Mouse (Mus musculus) mature B cell (primary cell): ENCODE results near the gene Prc1.
"Not testable (repeated sequence)": the region's sequence is repeated elsewhere in the genome, so short reads cannot be mapped to it uniquely, and the experiment has no call there.

ENCODE experiments used
- in situ Hi-C: fragments of 300-500 bp; cut with MboI; formaldehyde crosslinking; loops from 2 replicates; pipeline ENCODE4 v1.14.3; 2019

The Prc1 gene

GRCm38 (mm10) chr7:80285725-80286124 lies 8.5 kb upstream of the Prc1 start:
- in situ Hi-C loops = no loop called here

DNA sequence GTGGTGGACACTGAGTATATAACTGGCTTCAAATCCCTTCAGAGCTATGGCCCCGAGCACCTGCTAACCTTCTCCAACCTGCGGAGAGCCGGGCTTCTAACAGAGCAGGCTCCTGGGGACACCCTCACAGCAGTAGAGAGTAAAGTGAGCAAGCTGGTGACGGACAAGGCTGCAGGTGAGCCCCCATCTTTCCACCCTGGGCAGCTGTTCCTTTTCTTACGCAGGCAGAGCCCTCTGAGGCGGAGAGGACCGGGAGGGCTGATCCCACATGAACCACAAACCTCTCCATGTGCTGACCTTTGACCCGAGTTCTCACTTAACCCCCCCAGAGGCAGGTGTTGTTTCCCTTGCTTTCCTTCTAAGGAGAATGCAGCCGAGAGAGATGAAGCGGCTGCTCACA lies 6.5 kb upstream of the Prc1 start:
- in situ Hi-C loops = no loop called here

DNA sequence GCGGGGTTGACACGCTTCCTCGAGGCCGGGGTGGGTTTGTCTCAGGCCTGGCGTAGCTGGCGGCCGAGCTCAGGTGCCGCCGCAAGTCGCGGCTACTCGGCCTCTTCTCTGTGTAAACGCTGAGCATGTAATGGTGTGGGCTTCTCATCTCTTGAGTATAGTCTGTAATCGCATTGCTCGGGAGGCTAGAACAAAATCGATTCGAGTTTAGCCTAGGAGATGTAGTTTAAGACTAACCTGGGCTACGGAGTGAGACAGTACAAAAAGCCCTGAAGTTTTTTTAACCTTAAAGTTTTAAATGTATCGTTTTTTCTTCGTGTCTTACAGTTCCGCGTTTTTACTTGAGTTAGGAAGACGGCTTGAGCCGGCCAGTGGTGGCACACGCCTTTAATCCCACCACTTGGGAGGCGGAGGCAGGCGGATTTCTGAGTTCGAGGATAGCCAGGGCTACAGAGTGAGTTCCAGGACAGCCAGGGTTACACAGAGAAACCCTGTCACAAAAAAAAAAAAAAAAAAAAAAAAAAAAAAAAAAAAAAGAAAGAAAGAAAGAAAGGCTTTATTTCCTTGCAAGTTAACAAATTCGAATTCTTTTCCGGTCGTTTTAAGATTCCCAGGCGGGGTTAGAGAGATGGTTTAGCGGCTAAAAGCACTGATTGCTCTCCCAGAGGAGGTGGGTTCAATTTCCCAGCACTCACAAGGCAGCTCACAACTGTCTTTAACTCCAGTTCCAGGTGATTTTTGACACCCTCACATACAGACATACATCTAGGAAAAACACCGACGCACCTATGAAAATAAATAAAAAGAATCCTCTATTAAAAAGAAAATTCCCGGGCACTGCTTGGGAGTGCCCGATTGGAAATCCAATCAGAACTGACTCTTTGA lies 756 bp downstream of the Prc1 start:
- in situ Hi-C loops = no loop called here

- in situ Hi-C loops = no loop called here
These were observed 2.2 kb downstream of the Prc1 start for GRCm38 (mm10) chr7:80296462-80296861.

DNA sequence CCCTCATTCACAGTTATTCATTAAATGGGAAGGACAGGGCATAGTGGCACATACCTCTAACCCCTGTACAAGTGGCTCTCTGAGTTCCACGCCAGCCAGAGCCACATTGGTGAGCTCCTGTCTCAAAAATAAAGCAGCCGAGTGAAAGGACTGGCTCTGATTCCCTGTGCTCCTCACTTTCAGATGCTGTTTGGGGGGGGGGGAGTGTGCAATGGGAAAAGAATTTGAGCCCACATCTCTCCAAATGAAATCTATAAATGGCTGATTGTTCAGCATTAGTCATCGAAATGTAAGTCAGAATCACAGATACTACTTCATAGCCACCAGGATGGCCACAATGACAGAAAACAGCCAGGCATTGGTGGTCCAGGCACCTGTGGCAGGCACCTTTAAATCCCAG lies 2.8 kb downstream of the Prc1 start:
- in situ Hi-C loops = no loop called here

DNA sequence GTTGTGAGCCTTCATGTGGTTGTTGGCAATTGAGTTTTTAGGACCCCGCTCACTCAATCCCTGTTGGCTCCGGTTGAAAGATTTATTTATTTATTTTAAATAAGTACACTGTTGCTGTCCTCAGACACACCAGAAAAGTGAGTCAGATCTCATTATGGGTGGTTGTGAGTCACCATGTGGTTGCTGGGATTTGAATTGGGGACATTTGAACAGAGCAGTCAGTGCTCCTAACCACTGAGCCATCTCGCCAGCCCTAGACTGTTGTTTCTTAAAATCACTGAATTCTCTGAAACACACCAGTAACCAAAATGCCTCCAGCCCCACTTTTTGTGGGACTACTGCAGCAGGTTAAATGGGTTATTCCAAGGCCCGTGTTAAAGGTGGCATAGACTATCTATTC lies 4.5 kb downstream of the Prc1 start:
- in situ Hi-C loops = no loop called here

GRCm38 (mm10) chr7:80299568-80299967 lies 5.3 kb downstream of the Prc1 start:
- in situ Hi-C loops = no loop called here

GRCm38 (mm10) chr7:80301522-80301921 lies 7.3 kb downstream of the Prc1 start:
- in situ Hi-C loops = no loop called here

GRCm38 (mm10) chr7:80307766-80308165 lies 13.5 kb downstream of the Prc1 start:
- in situ Hi-C loops = no loop called here

- in situ Hi-C loops = no loop called here
These were observed 16.5 kb downstream of the Prc1 start for GRCm38 (mm10) chr7:80310771-80311170.

GRCm38 (mm10) chr7:80315733-80316132 lies 21.5 kb downstream of the Prc1 start:
- in situ Hi-C loops = no loop called here

DNA sequence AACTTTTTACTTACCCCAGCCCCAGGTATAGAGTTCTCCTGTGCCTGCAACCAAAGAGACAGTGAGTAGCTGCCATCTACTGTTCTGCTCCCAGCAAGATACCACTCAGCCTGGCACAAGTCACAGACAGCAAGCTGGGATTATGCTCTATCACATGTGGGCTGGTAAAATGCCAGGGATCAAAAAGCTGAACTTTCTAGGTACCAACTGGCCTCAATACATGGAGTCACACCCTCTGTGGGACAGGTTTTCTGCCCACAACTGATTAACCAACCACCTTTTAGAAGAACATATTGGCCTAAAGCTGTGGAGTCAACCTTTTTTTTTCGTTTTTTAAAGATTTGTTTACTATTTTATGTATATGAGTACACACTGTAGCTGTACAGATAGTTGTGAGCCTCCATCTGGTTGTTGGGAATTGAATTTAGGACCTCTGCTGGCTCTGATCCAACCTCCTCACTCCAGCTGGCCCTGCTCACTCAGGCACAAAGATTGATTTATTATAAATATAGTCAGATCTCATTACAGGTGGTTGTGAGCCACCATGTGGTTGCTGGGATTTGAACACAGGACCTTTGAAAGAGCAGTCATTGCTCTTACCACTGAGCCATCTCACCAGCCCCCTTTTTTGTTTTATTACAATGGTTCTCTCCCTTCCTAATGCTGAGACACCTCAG lies 23.3 kb downstream of the Prc1 start:
- in situ Hi-C loops = no loop called here

DNA sequence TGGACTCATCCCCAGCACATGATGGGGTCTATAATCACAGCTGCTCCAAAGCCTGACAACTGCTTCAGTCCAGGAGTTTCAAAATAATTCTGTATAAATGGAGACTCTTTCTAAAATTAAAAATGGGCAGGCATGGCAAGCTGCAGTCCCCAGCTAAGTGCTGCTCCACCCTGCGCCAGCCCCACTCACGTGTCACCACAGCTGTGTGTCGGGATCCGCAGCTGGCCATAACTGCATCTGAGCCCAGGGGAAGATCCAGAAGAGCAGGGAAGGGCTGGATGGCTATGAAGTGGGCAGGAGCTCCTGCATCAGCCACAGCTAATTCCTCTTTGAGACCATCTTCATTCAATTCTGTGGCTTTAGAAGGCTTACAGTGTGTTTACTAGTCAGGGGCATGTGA lies 24.4 kb downstream of the Prc1 start:
- in situ Hi-C loops = no loop called here

- in situ Hi-C loops = no loop called here
These were observed 25.7 kb downstream of the Prc1 start for GRCm38 (mm10) chr7:80319846-80320496.

- in situ Hi-C loops = no loop called here
These were observed 29.1 kb downstream of the Prc1 start for GRCm38 (mm10) chr7:80323336-80323735.

DNA sequence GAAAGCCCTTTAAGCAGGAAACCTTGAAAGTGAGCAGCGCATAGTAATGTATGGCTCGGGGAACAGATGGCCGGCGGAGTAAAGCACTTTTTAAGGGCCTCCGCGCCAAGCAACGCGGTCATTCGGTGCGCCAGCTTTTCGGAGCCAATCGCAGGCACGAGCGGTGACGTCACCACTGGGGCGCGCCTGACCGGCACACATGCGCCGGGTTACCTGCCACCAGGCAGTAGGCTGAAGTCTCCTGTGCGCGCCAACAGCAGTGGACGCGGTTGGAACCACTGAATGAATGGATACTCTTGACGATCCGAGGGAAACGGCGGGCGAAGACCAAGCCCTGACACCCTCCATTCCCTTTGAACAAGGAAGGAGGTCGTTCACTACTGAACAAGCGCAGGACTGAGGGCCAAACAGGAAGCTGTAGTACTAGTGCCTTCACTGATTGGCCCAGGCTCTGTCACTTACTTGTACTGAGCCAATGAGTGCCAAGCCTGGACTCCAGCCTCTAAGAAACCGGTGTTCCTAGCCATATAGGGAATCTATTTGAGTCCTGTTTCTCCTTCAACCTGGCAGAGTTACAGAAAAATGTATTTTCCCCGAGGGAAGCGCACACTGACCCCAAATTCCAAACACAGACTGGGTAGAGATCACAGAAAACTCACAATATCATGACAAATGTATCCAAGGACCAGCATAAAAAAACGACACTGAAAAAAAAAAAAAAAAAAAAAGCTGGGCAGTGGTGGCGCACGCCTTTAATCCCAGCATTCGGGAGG lies 30.0 kb downstream of the Prc1 start, which contains the start of gene Rccd1:
Gene Rccd1, minus strand, starts transcription at position 412 of the 773 bp plus-strand sequence.
- in situ Hi-C loops = no loop called here

- in situ Hi-C loops = not testable (repeated sequence)
These were observed 30.5 kb downstream of the Prc1 start for GRCm38 (mm10) chr7:80324816-80325119.

DNA sequence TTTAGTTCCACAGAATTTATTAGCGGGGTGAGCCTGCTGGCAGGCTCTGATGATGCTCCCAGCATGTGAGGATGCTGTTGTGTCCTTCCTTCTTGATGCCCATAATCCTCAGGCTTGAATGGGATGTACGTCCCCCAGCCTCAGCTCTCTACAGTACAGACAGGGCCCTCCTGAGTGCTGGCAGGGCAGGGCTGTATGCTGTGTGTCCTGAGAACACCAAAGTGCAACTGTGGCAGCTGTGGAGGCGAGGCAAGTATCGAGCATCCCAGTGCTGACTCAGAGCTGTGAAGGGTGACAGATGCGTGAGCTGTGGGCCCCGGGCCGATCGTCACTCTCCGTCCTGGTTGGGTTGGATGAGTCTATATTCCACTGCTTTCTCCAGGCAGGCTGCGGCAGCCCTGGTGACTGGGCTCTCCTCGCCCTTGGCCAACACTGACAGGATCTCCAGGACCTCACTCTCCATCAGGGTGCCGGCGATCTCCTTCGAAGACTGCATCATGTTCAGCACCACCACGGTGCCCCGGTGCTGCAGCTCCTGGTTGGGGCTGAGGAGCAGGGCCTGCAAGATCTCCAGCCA lies 31.1 kb downstream of the Prc1 start:
- in situ Hi-C loops = no loop called here

DNA sequence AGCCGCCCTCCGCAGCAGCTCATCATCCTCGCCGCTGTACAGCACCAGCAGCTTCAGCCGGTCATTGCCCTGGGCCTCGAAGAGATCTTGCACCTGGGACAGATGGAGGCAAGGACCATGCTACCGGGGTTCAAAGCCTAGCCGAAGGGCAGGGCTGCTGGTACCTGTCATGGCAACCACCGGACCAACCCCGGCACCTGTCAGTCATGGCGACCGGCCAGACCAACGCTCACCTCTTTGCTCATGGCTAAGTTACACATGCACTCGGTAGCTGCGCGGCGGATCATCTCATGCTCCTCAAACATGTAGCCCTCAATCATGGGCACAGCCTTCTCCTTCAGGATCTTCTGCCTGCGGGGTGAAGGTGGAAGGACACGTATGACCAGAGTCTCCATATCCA lies 31.8 kb downstream of the Prc1 start:
- in situ Hi-C loops = no loop called here

- in situ Hi-C loops = no loop called here
These were observed 36.0 kb downstream of the Prc1 start for GRCm38 (mm10) chr7:80330278-80330677.

GRCm38 (mm10) chr7:80331433-80331832 lies 37.2 kb downstream of the Prc1 start:
- in situ Hi-C loops = no loop called here

DNA sequence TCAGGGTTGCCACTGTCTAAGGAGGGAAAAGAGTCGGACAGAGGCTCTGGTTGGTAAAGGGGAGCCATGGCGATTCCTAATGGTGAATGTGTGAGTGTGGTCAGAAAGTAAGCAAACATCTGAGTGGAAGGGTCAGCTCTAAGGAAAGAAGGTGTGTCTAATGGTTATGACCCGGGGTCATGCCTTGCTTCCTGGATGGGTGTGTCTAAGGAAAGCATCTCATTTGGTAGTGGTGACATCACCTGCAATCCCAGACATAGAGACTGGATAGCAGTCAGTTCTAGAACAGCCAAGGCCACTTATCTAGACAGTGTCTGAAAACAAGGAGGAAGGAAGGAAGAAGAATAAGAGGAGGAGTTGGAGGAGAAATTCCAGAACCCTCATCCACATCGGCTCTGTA lies 40.6 kb downstream of the Prc1 start:
- in situ Hi-C loops = loop anchor here (5.0 kb wide), 1 partner anchor 37 kb away; the partner anchor contains the start of gene Man2a2
